Comparison of ENCODE assay signal across 8 mouse cellular contexts in the genomic region with DNA sequence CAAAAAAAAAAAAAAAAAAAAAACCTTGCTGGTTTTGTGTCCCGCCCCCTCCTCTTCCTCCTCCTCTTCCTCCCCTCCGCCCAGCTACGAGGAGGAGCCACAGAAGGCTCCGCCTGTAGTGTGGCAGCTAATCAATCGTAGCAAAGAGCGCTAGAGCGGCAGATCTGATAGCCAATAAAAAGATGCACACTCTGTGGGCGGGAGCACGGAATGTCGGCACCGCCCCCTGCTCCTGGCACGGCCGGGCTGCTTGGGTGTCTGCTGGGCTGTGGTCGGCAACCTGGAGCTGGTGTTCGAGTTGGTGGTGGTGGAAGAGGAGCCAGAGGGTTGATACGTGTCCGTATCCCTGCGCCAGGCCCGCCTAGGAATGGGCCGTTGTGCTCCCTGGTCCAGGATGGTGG. TPM values are rescaled to one million over a fixed set of nuclear protein-coding genes. Genes with fewer than 3 reads are reported as not detected.
DNase-seq lines count a peak whose midpoint lies in the region; ATAC-seq lines count a peak whose summit lies in the region.

No protein-coding gene starts in this region.

- H3K4me2 ChIP-seq in hindbrain, embryonic 12.5 days (replicated peaks), result peak overlapping the region; percentile 69

- H3K27me3 ChIP-seq in hindbrain, embryonic 12.5 days, result no peaks in the 10 kb centered on the region

- DNase-seq in NIH3T3 (ENCODE audit: low read depth), result peak; percentile 98
- peak; percentile 98 for DNase-seq in cerebellum, postnatal 10 days
- DNase-seq in frontal cortex, postnatal 10 days (ENCODE audit: low spot score in 2 of 2), result peak; percentile 95 to 97
- peak; percentile 94 to 96 for DNase-seq in layer of hippocampus, postnatal 25 days (ENCODE audit: extremely low spot score in 1 of 2, low spot score in 1 of 2)
- DNase-seq in lung, postnatal 25 days (ENCODE audit: low spot score), result peak; percentile 97
- peak; percentile 99 for DNase-seq in retina, embryonic 14.5 days (ENCODE audit: low spot score)
- DNase-seq in thymus, postnatal 4 days, result peak; percentile 96

- peak overlapping the region; percentile 64 for H3K4me3 ChIP-seq in hindbrain, embryonic 12.5 days

- peaks cover 54% of the 10 kb centered on the region for H3K4me1 ChIP-seq in hindbrain, embryonic 12.5 days

- no peaks in the 10 kb centered on the region for H3K36me3 ChIP-seq in hindbrain, embryonic 12.5 days

- under 1% methylated on average over 20 of the region's 20 CpGs for WGBS in hindbrain, embryonic 12.5 days

- H3K27ac ChIP-seq in hindbrain, embryonic 12.5 days, result peak overlapping the region; percentile 98

- no peaks in the 10 kb centered on the region for H3K9me3 ChIP-seq in hindbrain, embryonic 12.5 days (replicated peaks)

- H3K9ac ChIP-seq in hindbrain, embryonic 12.5 days, result peak overlapping the region; percentile 75

- ATAC-seq in hindbrain, embryonic 12.5 days (ENCODE audit: low FRiP score), result peak; percentile 86

RNA-seq across cellular contexts. Expression of a gene that starts 0.4 kb away (rescaled TPM):
- polyA plus RNA-seq in hindbrain, embryonic 12.5 days (2016; fragmentation: Nextera tagmentation; extraction: Ambion mirVana), result 10.3 and 10.7 TPM in 2 replicates
- 10 to 100 TPM; 15.9 to 23.2 TPM for total RNA-seq in layer of hippocampus, postnatal 25 days (2021)

RNA-seq across cellular contexts. Expression of a gene that starts 13.4 kb away (rescaled TPM):
- 0.05 and 0.07 TPM in 2 replicates for polyA plus RNA-seq in hindbrain, embryonic 12.5 days (2016; fragmentation: Nextera tagmentation; extraction: Ambion mirVana)
- total RNA-seq in layer of hippocampus, postnatal 25 days (2021), result under 1 TPM; 0.44 to 0.66 TPM

RNA-seq across cellular contexts. Expression of a gene that starts 50.1 kb away (rescaled TPM):
- 182 and 191 TPM in 2 replicates for polyA plus RNA-seq in hindbrain, embryonic 12.5 days (2016; fragmentation: Nextera tagmentation; extraction: Ambion mirVana)
- 100 to 1,000 TPM; 282 to 301 TPM for total RNA-seq in layer of hippocampus, postnatal 25 days (2021)

Comparison
In these comparisons a context has a peak if more than half of its experiments do, and no peak if none do; other contexts are left out.
1. Peak in every context shown above with its lines: DNase-seq, ATAC-seq, H3K4me3 ChIP-seq and H3K27ac ChIP-seq.